Mouse (Mus musculus) kidney, adult 2 months (tissue): Measurements from ENCODE around the gene Mtmr14.

ENCODE experiments used
- CTCF ChIP-seq: fragments of 200-500 bp; conservative IDR thresholded peaks from 2 replicates; pipeline ENCODE4 v1.5.1; 2011; ENCODE audit warnings: low read depth, mild to moderate bottlenecking, control low read depth, low read length, moderate library complexity, mixed read lengths; ENCODE audit not compliant: insufficient read depth, insufficient read length
- POLR2A ChIP-seq: fragments of 200-500 bp; IDR thresholded peaks from one replicate; pipeline ENCODE4 v1.6.1; 2011; ENCODE audit warnings: low read depth, low read length, control low read depth

DNA sequence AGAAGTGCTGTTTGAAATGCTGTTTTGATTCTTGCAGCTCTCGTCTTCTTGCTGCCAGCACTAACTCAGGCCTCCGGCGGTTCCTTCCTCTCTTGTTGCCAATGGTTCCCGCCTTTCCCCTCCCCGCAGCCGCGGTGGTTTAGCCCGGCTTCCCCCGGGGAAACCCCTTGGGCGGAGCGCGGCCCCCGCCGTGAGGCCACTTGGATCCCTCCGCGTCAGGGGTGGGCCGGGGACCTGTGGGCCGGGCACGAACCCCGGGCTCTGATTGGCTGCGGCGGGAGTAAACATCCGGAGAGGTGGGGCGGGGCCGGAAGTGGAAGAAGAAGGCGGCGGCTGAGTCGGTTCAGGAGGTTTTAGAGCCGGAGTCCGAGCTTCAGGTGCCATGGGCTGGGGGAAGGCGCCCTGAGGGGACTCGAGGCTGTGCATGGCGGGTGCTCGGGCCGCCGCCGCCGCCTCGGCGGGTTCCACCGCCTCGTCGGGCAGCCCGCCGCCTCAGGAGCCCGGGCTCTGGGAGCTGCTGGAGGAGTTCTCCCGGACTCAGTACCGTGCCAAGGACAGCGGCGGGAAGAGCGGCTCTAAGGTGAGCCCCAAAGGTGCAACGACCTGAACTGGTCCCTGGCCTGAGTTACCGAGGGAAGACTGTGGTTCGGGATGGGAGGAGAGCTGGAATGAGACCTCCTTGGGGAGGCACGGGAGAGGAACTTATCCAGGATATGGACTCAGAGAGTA lies at the start of gene Mtmr14:
- TF ChIP-seq CTCF (no peak), POLR2A (no peak)
